Mouse (Mus musculus): ENCODE measurements around the gene Astn1. TPM values are rescaled to one million over a fixed set of nuclear protein-coding genes. Genes with fewer than 3 reads are reported as not detected.

Gene Astn1
- polyA plus RNA-seq, 1 experiment from 2014 or later: 0.55 TPM

DNA sequence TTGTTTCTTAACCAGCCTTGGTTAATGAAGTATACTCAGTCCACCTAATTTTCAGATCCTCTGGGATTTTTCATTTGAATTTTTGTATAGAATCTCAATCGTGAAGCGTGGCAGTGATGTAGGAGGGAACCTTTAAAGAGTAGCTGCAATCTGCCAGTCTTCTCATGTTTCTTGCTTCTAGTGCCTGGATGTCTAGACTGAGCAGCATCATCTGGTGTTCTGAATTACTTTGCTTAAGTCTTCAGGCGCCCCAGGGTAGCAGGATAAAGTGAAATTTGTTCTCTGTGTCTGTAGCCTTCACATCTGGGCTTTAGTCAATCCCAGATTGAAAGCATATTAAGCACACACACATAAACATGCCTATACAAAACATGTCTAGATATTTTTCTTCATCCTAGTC lies 21.1 kb downstream of the Astn1 start:
- H3K9me3 ChIP-seq (replicated peaks): no peaks in the 10 kb centered on the region
- H3K4me1 ChIP-seq (replicated peaks): no peaks in the 10 kb centered on the region
- H3K27me3 ChIP-seq: no peaks in the 10 kb centered on the region
- no peak overlapping the region for H3K4me3 ChIP-seq
- H3K27ac ChIP-seq: no peak overlapping the region
- H3K36me3 ChIP-seq: no peaks in the 10 kb centered on the region
- H3K9ac ChIP-seq: no peak overlapping the region
- no peak for ATAC-seq (replicated peaks; ENCODE audit: insufficient number of reproducible peaks, insufficient read depth, low FRiP score, low read depth)
- WGBS: 77% methylated on average over 3 of the region's 3 CpGs
- H3K4me2 ChIP-seq: no peak overlapping the region

DNA sequence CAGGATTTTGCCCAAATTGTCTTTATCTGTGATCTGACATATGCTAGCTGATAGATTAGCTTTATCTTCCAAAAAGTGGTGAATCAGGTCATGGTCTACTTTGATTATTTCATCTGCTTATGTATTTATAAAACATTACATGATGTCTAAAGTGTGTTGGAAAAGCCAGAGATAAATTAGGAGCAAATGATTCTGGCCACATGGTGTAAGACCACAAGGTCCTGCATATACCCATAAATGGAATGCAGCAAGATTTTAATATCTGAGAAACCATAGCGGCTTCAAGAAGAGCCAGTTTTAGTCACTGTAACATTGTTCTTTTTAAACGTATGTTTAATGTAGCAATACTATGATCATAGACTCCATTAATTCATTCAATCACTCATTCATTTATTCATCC lies 23.2 kb downstream of the Astn1 start:
- Histone ChIP-seq H3K4me2 (no peak overlapping the region), H3K27ac (no peak overlapping the region), H3K27me3 (no peaks in the 10 kb centered on the region), H3K4me1 (replicated peaks) (no peaks in the 10 kb centered on the region), H3K9me3 (replicated peaks) (no peaks in the 10 kb centered on the region), H3K36me3 (no peaks in the 10 kb centered on the region), H3K4me3 (no peak overlapping the region), H3K9ac (no peak overlapping the region)
- 82% methylated on average over 2 of the region's 2 CpGs for WGBS
- ATAC-seq (replicated peaks; ENCODE audit: insufficient number of reproducible peaks, insufficient read depth, low FRiP score, low read depth): no peak

DNA sequence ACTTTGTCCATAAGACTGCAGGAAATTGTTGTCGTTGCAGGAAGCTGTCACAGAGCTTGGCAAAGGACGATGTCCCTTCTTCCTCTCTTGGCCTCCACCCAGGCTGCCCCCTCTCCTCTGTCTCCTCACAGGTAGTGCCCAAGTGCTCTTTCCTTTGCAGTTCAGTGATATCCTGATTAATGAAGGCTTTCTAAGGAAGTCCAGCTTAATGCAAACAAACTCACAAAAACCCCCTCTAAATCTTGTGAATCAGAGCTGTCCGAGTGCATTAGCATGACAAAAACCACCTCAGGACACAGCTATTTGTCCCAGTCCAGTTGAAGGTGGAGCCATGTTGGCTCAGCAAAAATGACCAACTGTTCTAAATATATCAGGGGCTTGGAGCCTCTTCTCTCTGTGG lies 24.7 kb downstream of the Astn1 start:
- Histone ChIP-seq H3K4me1 (replicated peaks) (no peaks in the 10 kb centered on the region), H3K4me3 (no peak overlapping the region), H3K36me3 (no peaks in the 10 kb centered on the region), H3K4me2 (no peak overlapping the region), H3K9me3 (replicated peaks) (no peaks in the 10 kb centered on the region), H3K9ac (no peak overlapping the region), H3K27ac (no peak overlapping the region), H3K27me3 (no peaks in the 10 kb centered on the region)
- 44% methylated on average over 3 of the region's 3 CpGs for WGBS
- no peak for ATAC-seq (replicated peaks; ENCODE audit: insufficient number of reproducible peaks, insufficient read depth, low FRiP score, low read depth)

DNA sequence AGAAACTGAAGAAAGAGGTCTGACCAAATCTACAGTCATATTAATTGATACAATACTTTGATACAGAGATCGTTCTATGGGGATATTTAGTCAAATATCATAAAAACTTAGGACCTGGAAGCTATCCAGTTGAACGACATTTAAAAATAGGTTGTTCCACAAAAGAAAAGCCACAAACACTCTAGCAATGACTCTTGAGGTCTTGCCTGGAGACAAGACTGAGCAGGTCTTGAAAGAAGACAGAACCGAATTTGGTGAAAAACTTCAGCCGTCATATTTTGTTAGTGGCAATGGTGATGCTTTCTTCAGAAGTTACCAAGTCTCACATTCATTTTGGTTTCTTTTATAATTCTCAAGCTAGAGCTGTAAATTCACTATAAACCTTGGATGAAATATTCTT lies 26.9 kb downstream of the Astn1 start:
- H3K4me1 ChIP-seq (replicated peaks): no peaks in the 10 kb centered on the region
- H3K4me2 ChIP-seq: no peak overlapping the region
- no peak overlapping the region for H3K4me3 ChIP-seq
- no peaks in the 10 kb centered on the region for H3K27me3 ChIP-seq
- H3K36me3 ChIP-seq: no peaks in the 10 kb centered on the region
- no peaks in the 10 kb centered on the region for H3K9me3 ChIP-seq (replicated peaks)
- WGBS: 86% methylated on average over 4 of the region's 4 CpGs
- H3K9ac ChIP-seq: no peak overlapping the region
- no peak overlapping the region for H3K27ac ChIP-seq
- no peak for ATAC-seq (replicated peaks; ENCODE audit: insufficient number of reproducible peaks, insufficient read depth, low FRiP score, low read depth)

DNA sequence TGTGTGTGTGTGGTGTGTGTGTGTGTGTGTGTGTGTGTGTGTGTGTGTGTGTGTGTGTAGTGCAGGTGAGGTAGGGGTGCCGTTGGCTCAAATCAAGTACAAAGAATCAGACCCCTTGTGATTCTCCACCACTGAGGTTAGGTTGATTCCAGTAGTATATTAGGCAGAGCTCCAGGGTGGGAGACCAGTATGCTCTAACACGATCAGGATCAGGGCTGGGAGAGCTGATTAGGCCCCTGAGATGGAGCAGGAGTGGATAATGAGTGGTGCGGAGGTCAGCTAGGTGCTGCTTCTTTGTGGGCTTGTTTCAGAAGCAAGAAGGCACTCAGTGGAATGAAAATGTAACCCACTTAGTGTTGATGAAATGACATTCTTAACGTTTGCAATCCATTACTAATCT lies 28.6 kb downstream of the Astn1 start:
- Histone ChIP-seq H3K4me2 (no peak overlapping the region), H3K27ac (no peak overlapping the region), H3K4me1 (replicated peaks) (no peaks in the 10 kb centered on the region), H3K36me3 (no peaks in the 10 kb centered on the region), H3K9me3 (replicated peaks) (no peaks in the 10 kb centered on the region), H3K9ac (no peak overlapping the region), H3K27me3 (no peaks in the 10 kb centered on the region), H3K4me3 (no peak overlapping the region)
- 66% methylated on average over 4 of the region's 4 CpGs for WGBS
- no peak for ATAC-seq (replicated peaks; ENCODE audit: insufficient number of reproducible peaks, insufficient read depth, low FRiP score, low read depth)

DNA sequence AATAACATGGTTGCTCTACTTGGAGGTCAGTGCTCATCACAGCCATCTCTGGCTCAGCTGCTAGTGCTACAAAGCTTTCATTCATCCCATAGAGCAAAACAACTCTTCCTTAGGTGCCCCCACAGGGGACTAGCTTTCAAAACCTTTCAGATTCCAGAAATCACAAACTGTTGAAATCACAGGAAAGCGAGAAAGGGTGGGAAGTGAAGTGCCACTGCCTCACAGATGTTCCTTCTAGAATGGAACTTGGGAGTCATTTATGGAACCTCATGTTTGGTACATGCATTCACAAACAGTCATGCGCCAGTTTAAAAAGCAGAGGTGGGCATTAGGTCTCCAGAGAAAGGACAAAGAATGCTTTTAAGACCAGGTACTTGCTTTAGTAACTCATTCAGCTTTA lies 35.0 kb downstream of the Astn1 start:
- no peak overlapping the region for H3K9ac ChIP-seq
- ATAC-seq (replicated peaks; ENCODE audit: insufficient number of reproducible peaks, insufficient read depth, low FRiP score, low read depth): no peak
- H3K4me2 ChIP-seq: no peak overlapping the region
- WGBS: 66% methylated on average over 2 of the region's 2 CpGs
- no peak overlapping the region for H3K27ac ChIP-seq
- no peaks in the 10 kb centered on the region for H3K27me3 ChIP-seq
- no peak overlapping the region for H3K4me3 ChIP-seq
- H3K36me3 ChIP-seq: no peaks in the 10 kb centered on the region
- H3K4me1 ChIP-seq (replicated peaks): no peaks in the 10 kb centered on the region
- H3K9me3 ChIP-seq (replicated peaks): no peaks in the 10 kb centered on the region

DNA sequence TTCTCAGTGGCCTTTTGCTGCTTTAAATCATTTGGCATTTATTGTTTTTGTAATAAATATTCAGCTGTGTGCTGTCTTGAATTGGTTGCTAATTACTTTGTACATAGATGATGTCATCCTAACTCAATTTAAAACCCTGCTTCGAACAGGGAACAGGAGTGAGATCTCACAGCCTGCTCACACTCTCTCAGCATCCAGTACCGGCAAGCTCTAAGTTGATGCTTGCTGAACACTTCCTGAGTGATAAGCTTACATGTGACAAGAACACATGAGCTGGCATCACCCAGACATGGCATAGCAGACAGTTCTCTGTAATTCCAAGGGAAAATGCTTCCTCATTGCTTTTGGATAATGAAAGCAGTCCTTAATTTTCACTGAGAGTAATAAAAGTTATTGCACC lies 38.8 kb downstream of the Astn1 start:
- Histone ChIP-seq H3K27ac (no peak overlapping the region), H3K9ac (no peak overlapping the region), H3K36me3 (no peaks in the 10 kb centered on the region), H3K4me1 (replicated peaks) (no peaks in the 10 kb centered on the region), H3K9me3 (replicated peaks) (no peaks in the 10 kb centered on the region), H3K27me3 (no peaks in the 10 kb centered on the region), H3K4me2 (no peak overlapping the region), H3K4me3 (no peak overlapping the region)
- WGBS: 50% methylated on average over 2 of the region's 2 CpGs
- ATAC-seq (replicated peaks; ENCODE audit: insufficient number of reproducible peaks, insufficient read depth, low FRiP score, low read depth): no peak

DNA sequence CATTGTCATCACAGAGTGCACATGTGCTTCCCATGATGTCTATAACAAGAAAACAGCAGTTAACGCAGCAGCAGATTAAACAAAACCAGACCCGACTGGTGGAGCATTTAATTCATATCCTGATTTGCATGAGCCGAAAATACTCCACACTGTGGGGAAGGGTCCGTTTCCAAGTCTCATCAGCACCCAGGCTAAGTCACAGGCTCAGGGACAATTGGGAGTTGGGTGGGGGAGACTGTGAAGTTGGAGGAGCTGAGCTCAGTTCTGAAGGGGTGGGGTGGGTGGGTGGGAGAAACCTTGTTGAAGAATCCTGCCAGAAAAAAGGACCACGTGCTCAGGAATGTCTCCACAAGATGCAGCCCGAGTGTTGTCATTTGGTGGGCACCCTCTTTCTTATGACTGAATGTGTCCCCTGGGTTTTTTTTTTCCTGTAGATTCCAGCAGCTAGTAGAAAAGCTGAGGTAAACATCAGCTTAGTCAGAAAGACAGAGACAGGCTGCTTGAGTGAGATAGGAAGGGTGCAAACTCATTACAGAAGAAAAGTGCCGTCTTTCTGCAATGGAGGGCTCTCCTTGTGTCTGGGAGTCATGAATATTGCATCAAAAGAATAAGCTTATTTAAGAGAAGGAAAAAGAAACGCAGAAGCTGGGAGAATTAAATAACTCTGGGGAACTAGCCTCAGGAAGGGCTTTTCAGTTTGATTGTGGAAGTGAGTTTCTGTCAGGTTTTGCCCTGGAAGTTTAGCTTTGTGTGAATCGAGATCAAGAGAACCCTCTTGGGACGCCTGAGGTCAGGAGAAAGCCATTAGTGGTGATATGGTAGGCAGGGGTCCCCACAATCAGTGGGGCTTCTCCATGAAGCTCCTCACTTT lies 44.1 kb downstream of the Astn1 start:
- Histone ChIP-seq H3K9me3 (replicated peaks) (no peaks in the 10 kb centered on the region), H3K4me1 (replicated peaks) (no peaks in the 10 kb centered on the region), H3K4me3 (no peak overlapping the region), H3K36me3 (no peaks in the 10 kb centered on the region), H3K27ac (no peak overlapping the region), H3K27me3 (no peaks in the 10 kb centered on the region), H3K9ac (no peak overlapping the region), H3K4me2 (no peak overlapping the region)
- no peak for ATAC-seq (replicated peaks; ENCODE audit: insufficient number of reproducible peaks, insufficient read depth, low FRiP score, low read depth)
- 62% methylated on average over 10 of the region's 10 CpGs for WGBS

DNA sequence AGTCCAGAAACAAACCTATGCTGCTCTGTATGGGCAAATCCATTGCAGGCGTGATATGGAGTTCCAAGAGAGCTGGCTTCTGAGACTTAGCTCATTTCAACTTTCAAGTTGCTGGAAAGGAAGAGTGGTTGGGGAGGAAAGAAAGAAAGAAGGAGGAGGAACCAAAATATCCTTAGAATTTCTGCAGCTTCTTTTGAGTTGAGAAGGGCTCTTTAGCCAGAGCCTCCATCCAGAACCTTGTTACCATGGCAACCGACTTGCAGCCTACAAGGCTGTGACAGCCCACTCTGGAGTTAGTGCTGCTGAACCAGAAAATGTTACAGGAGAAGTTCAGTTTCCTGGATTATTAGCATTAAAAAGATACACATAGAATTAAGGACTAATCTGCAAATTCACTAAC lies 46.1 kb downstream of the Astn1 start:
- H3K36me3 ChIP-seq: no peaks in the 10 kb centered on the region
- WGBS: 63% methylated on average over 2 of the region's 2 CpGs
- H3K27ac ChIP-seq: no peak overlapping the region
- no peaks in the 10 kb centered on the region for H3K27me3 ChIP-seq
- H3K4me3 ChIP-seq: no peak overlapping the region
- no peak overlapping the region for H3K9ac ChIP-seq
- H3K9me3 ChIP-seq (replicated peaks): no peaks in the 10 kb centered on the region
- ATAC-seq (replicated peaks; ENCODE audit: insufficient number of reproducible peaks, insufficient read depth, low FRiP score, low read depth): no peak
- no peaks in the 10 kb centered on the region for H3K4me1 ChIP-seq (replicated peaks)
- no peak overlapping the region for H3K4me2 ChIP-seq

DNA sequence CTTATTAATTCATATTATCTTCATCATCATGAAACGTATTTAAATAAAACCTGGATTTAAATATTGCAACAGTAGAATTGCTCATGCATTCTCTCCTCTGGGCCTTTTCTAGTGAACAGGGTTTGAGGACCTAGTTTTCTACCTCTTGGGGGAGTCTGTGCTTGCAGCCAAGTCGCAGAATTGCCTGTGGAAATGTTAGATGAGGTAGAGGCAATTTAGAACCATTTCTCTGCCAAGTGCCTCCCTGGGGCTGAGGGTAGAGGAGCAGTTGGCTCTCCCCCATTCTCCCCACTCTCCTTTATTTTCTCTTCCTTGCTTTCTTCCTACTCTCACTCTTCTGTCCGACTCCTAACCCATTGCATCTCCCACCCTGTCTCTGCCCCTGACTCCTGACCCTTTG lies 49.1 kb downstream of the Astn1 start:
- H3K9ac ChIP-seq: no peak overlapping the region
- H3K4me1 ChIP-seq (replicated peaks): no peaks in the 10 kb centered on the region
- H3K9me3 ChIP-seq (replicated peaks): no peaks in the 10 kb centered on the region
- no peak overlapping the region for H3K4me3 ChIP-seq
- no peak for ATAC-seq (replicated peaks; ENCODE audit: insufficient number of reproducible peaks, insufficient read depth, low FRiP score, low read depth)
- H3K36me3 ChIP-seq: no peaks in the 10 kb centered on the region
- no peak overlapping the region for H3K27ac ChIP-seq
- no peak overlapping the region for H3K4me2 ChIP-seq
- WGBS: 70% methylated on average over 3 of the region's 3 CpGs
- H3K27me3 ChIP-seq: no peaks in the 10 kb centered on the region

DNA sequence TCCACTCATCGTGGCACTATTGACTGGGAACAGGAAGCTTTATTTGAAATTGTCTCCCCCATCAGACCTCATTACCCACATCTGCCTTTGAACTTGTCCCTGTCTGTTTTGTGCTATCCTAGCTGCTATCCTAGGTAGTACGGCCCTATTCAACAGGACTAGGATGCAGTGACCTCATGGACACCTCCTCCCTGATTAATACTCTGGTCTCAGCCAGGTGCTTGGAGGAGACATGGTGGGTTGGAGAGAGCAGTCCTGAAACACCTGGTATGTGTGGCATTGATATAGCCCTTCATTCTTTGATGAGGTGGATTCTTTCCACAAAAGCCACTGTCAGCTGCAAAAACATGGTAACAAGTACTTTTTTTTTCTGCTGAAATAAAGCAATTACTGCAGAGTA lies 52.1 kb downstream of the Astn1 start:
- Histone ChIP-seq H3K9ac (no peak overlapping the region), H3K36me3 (no peaks in the 10 kb centered on the region), H3K4me1 (replicated peaks) (no peaks in the 10 kb centered on the region), H3K27ac (no peak overlapping the region), H3K27me3 (no peaks in the 10 kb centered on the region), H3K9me3 (replicated peaks) (no peaks in the 10 kb centered on the region), H3K4me3 (no peak overlapping the region), H3K4me2 (no peak overlapping the region)
- 82% methylated on average over 2 of the region's 2 CpGs for WGBS
- no peak for ATAC-seq (replicated peaks; ENCODE audit: insufficient number of reproducible peaks, insufficient read depth, low FRiP score, low read depth)

DNA sequence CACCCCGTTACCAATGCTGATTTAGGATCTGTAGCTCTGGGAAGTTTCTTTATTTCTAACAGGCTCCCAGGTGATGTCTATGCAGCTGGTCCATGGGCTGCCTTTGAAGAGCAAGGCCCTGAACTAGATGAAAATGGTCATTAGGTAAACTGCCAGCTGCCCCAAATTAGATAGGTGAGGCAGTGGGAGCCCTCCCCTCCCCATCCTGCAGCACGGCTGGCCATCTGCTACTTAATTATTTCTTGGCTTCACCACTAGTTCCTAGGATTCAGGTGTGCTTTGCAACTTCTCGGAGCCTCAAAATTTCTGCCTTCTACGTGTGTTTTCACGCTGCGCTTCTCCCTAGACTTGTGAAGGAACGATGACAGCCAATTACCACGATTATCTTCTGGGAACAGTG lies 59.4 kb downstream of the Astn1 start:
- H3K36me3 ChIP-seq: no peaks in the 10 kb centered on the region
- no peak overlapping the region for H3K27ac ChIP-seq
- WGBS: 77% methylated on average over 8 of the region's 8 CpGs
- H3K9ac ChIP-seq: no peak overlapping the region
- H3K27me3 ChIP-seq: no peaks in the 10 kb centered on the region
- H3K9me3 ChIP-seq (replicated peaks): no peaks in the 10 kb centered on the region
- no peak overlapping the region for H3K4me2 ChIP-seq
- H3K4me1 ChIP-seq (replicated peaks): no peaks in the 10 kb centered on the region
- ATAC-seq (replicated peaks; ENCODE audit: insufficient number of reproducible peaks, insufficient read depth, low FRiP score, low read depth): no peak
- H3K4me3 ChIP-seq: no peak overlapping the region

Measured in heart, embryonic 15.5 days (tissue).